Mouse (Mus musculus): Measurements from ENCODE around the gene D630003M21Rik. TPM values are rescaled to one million over a fixed set of nuclear protein-coding genes. Genes with fewer than 3 reads are reported as not detected.

The D630003M21Rik gene
- polyA plus RNA-seq, 1 experiment: 1.7 TPM

DNA sequence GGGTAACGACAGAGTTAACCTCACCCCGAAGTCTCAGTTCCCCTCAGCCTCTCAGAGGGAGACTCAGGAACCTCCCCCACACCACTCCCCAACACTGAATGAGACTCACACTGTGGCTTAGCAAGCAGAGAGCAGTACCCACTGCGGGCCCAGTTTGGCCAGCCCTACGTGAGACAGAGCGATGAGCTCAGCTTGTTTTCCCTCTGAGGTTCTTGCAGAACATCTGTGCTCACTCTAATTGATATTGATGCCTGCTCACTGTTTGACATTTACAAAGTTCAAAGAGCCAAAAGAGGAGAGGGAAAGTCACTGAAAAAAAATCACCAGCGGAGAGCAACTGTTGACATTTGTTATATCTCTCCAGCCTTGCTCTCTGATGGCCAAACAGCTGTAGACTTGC, 67.3 kb downstream of the D630003M21Rik start:
- H3K4me1 ChIP-seq (ENCODE audit: control insufficient read depth, insufficient read depth, insufficient read length, low read length): peaks cover 41% of the 10 kb centered on the region; the same call in 1 of the 2 replicates
- TF ChIP-seq POLR2A (IDR thresholded peaks at IDR 0.05; ENCODE audit: low read depth, low read length) (no peak), CTCF (IDR thresholded peaks at IDR 0.05; ENCODE audit: extremely low read depth, insufficient read length, insufficient replicate concordance, low read depth, low read length) (no peak)
- H3K4me3 ChIP-seq (ENCODE audit: low read depth, low read length): no peak overlapping the region
- no peak overlapping the region; the same call in 1 of the 2 replicates for H3K27ac ChIP-seq (ENCODE audit: insufficient read depth, low read depth, low read length)
- WGBS: 82% methylated on average over 6 of the region's 6 CpGs
- no peaks in the 10 kb centered on the region for H3K27me3 ChIP-seq (ENCODE audit: control insufficient read depth, insufficient read depth, low read length)
- no peaks in the 10 kb centered on the region for H3K36me3 ChIP-seq (ENCODE audit: control insufficient read depth, insufficient read depth, low read length)

DNA sequence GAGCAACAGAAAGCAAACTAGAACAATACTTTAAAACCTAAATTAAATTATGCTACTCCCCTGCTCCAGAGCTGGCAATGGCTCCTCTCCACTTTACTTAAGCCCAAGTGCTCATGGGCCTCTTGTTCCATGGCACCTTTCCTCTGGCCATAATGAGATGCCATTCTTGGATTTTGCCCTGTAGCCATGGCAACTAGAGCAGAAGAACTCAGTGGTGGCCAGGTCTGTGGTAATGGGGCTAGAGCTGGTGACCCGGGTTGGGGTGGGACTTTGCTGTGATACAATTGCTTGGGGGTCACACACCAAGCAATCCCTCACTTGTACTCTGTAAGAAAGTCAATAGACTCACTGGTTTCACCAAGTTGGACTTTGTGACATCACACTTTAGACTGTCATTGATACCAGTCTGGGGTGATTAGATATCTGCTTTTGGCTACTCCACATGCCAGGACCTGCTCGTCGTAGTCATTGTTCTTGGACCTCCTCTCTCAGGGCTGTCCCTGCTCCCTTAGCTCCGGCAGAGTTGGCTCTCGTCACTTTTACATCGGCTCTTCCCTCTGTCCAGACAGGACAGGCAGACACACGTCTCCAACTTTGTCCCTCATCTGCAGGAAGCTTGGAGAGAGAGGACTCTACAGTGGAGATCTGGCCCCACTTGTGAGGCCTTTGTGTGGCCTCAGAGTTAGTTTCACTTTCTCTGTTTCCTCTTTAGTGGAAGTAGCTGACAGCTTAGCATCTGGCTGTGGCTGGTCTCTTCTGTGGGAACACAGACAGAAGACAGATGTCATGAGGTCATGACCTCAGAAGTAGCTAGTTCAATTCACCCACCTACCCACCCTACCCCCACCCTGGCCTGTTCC, 69.4 kb downstream of the D630003M21Rik start:
- peak overlapping the region; percentile 36 for H3K4me3 ChIP-seq (ENCODE audit: low read depth, low read length)
- 17% methylated on average over 7 of the region's 7 CpGs for WGBS
- H3K4me1 ChIP-seq (ENCODE audit: control insufficient read depth, insufficient read depth, insufficient read length, low read length): peaks cover 33% of the 10 kb centered on the region; the same call in 1 of the 2 replicates
- H3K27me3 ChIP-seq (ENCODE audit: control insufficient read depth, insufficient read depth, low read length): no peaks in the 10 kb centered on the region
- H3K36me3 ChIP-seq (ENCODE audit: control insufficient read depth, insufficient read depth, low read length): no peaks in the 10 kb centered on the region
- H3K27ac ChIP-seq (ENCODE audit: insufficient read depth, low read depth, low read length): peak overlapping the region; percentile 92
- TF ChIP-seq CTCF (IDR thresholded peaks at IDR 0.05; ENCODE audit: extremely low read depth, insufficient read length, insufficient replicate concordance, low read depth, low read length): no peak
- TF ChIP-seq POLR2A (IDR thresholded peaks at IDR 0.05; ENCODE audit: low read depth, low read length): no peak

DNA sequence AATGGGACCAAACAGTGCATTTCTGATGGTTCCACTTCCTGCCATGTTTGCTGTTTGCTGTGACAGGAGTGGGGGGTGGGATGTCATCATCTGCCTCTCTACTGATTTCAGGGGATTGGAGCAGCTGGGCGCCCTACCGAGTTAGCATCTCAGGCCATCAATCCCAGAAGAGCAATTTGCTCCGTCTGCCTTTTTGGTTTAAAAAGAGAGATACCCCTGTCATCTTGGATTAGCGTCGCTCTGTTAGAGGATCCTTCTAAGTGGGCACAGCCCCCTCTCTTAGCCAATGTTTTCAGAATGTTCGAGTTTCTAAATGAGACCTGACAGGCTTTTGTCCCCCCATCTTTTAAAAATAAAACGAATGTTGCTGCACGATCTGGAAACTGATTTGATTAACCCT, 71.4 kb downstream of the D630003M21Rik start:
- 95% methylated on average over 8 of the region's 8 CpGs for WGBS
- Histone ChIP-seq H3K4me3 (ENCODE audit: low read depth, low read length) (no peak overlapping the region), H3K27ac (ENCODE audit: insufficient read depth, low read depth, low read length) (no peak overlapping the region), H3K27me3 (ENCODE audit: control insufficient read depth, insufficient read depth, low read length) (no peaks in the 10 kb centered on the region), H3K36me3 (ENCODE audit: control insufficient read depth, insufficient read depth, low read length) (no peaks in the 10 kb centered on the region), H3K4me1 (ENCODE audit: control insufficient read depth, insufficient read depth, insufficient read length, low read length) (peaks cover 39% of the 10 kb centered on the region)
- TF ChIP-seq CTCF (IDR thresholded peaks at IDR 0.05; ENCODE audit: extremely low read depth, insufficient read length, insufficient replicate concordance, low read depth, low read length) (no peak), POLR2A (IDR thresholded peaks at IDR 0.05; ENCODE audit: low read depth, low read length) (no peak)

DNA sequence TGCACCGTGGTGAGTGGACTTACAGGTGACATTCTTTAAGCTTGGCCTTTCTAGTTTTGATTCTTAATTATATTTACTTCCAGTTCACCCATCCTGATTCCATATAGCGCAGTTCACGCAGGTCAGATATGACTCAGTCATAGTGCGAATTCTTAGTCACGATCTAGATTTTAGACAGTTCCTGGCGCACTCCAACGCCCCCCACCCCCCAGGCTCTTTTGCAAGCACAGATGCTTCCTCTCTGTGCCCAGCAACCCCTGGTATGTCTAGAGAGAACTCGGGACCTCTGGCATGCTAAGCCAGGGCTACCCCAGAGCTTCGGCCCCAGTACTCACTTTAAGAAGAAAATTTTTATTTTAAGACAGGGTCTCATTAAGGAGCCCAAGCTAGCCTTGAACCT, 72.5 kb downstream of the D630003M21Rik start:
- no peaks in the 10 kb centered on the region for H3K27me3 ChIP-seq (ENCODE audit: control insufficient read depth, insufficient read depth, low read length)
- 83% methylated on average over 9 of the region's 9 CpGs for WGBS
- no peak overlapping the region for H3K27ac ChIP-seq (ENCODE audit: insufficient read depth, low read depth, low read length)
- H3K36me3 ChIP-seq (ENCODE audit: control insufficient read depth, insufficient read depth, low read length): no peaks in the 10 kb centered on the region
- no peak overlapping the region for H3K4me3 ChIP-seq (ENCODE audit: low read depth, low read length)
- H3K4me1 ChIP-seq (ENCODE audit: control insufficient read depth, insufficient read depth, insufficient read length, low read length): peaks cover 34% of the 10 kb centered on the region
- no peak for TF ChIP-seq CTCF (IDR thresholded peaks at IDR 0.05; ENCODE audit: extremely low read depth, insufficient read length, insufficient replicate concordance, low read depth, low read length)
- no peak for TF ChIP-seq POLR2A (IDR thresholded peaks at IDR 0.05; ENCODE audit: low read depth, low read length)

DNA sequence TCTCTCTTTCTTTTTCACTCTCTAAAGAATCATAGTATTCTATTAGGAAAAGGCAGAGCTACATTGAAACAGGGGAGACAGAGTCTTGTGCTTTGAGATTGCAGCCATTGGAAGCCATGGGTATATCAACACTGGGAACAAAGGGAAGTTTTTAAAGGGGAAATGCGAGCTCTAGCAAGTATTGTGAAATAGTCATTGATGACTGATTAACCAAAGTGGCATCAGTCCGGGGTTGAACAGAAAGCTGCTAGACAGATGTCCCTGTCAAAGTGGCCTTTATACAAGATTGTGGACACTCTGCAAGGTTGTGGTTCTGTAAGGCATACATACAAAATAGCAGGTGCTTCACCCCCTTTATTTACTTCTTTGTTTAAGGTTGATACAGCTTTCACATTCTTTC, 73.4 kb downstream of the D630003M21Rik start:
- WGBS: 32% methylated on average over 2 of the region's 2 CpGs
- TF ChIP-seq CTCF (IDR thresholded peaks at IDR 0.05; ENCODE audit: extremely low read depth, insufficient read length, insufficient replicate concordance, low read depth, low read length) (no peak), POLR2A (IDR thresholded peaks at IDR 0.05; ENCODE audit: low read depth, low read length) (no peak)
- no peaks in the 10 kb centered on the region for H3K36me3 ChIP-seq (ENCODE audit: control insufficient read depth, insufficient read depth, low read length)
- peaks cover 27% of the 10 kb centered on the region for H3K4me1 ChIP-seq (ENCODE audit: control insufficient read depth, insufficient read depth, insufficient read length, low read length)
- no peak overlapping the region for H3K4me3 ChIP-seq (ENCODE audit: low read depth, low read length)
- no peak overlapping the region for H3K27ac ChIP-seq (ENCODE audit: insufficient read depth, low read depth, low read length)
- no peaks in the 10 kb centered on the region for H3K27me3 ChIP-seq (ENCODE audit: control insufficient read depth, insufficient read depth, low read length)

DNA sequence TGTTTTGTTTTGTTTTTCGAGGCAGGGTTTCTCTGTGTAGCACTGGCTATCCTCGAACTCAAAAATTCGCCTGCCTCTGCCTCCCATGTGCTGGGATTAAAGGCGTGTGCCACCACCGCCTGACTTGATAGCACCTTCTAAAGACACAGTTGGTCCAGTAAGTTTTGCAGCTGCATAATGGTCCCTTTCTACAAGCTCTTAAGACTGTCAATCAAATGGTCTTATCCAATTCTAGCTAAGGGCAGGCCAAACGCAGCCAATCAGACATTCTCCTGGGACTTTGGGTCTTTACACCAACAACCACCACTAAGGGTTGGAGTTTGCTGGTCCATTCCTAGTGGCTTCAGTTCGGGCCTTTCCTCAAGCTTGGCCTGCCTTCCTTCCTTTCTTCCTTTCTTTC, 73.9 kb downstream of the D630003M21Rik start:
- WGBS: 81% methylated on average over 7 of the region's 7 CpGs

DNA sequence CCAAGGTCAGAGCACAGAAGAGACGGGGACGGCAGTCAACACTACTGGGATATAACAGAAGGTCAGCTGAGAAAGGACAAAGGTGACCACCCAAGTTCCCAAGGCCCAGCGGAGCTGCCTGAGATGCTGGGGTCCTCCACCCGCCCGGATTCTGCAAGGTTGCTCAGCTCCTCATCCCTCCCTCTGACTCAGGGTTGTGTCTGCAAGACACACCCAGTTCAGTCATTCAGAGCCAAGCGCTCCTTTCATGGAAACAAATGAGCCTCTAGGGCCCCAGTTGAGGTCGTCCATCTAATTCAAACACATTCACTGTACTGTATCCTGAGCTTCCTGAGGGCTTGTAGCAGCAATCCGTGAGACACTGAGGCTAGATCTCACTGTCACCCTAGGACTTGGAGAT, 74.4 kb downstream of the D630003M21Rik start:
- TF ChIP-seq CTCF (IDR thresholded peaks at IDR 0.05; ENCODE audit: extremely low read depth, insufficient read length, insufficient replicate concordance, low read depth, low read length) (no peak), POLR2A (IDR thresholded peaks at IDR 0.05; ENCODE audit: low read depth, low read length) (no peak)

More for the DNA sequence above, 73.9 kb downstream of the D630003M21Rik start:
- Histone ChIP-seq H3K27ac (ENCODE audit: insufficient read depth, low read depth, low read length) (no peak overlapping the region), H3K36me3 (ENCODE audit: control insufficient read depth, insufficient read depth, low read length) (no peaks in the 10 kb centered on the region), H3K4me3 (ENCODE audit: low read depth, low read length) (no peak overlapping the region), H3K27me3 (ENCODE audit: control insufficient read depth, insufficient read depth, low read length) (no peaks in the 10 kb centered on the region), H3K4me1 (ENCODE audit: control insufficient read depth, insufficient read depth, insufficient read length, low read length) (peaks cover 22% of the 10 kb centered on the region)
- TF ChIP-seq POLR2A (IDR thresholded peaks at IDR 0.05; ENCODE audit: low read depth, low read length): no peak
- no peak for TF ChIP-seq CTCF (IDR thresholded peaks at IDR 0.05; ENCODE audit: extremely low read depth, insufficient read length, insufficient replicate concordance, low read depth, low read length)

More for the DNA sequence above, 74.4 kb downstream of the D630003M21Rik start:
- WGBS: 61% methylated on average over 8 of the region's 8 CpGs
- Histone ChIP-seq H3K27me3 (ENCODE audit: control insufficient read depth, insufficient read depth, low read length) (no peaks in the 10 kb centered on the region), H3K36me3 (ENCODE audit: control insufficient read depth, insufficient read depth, low read length) (no peaks in the 10 kb centered on the region), H3K27ac (ENCODE audit: insufficient read depth, low read depth, low read length) (no peak overlapping the region), H3K4me1 (ENCODE audit: control insufficient read depth, insufficient read depth, insufficient read length, low read length) (peaks cover 25% of the 10 kb centered on the region), H3K4me3 (ENCODE audit: low read depth, low read length) (no peak overlapping the region)

Data from small intestine, adult 2 months (tissue).